Mouse (Mus musculus) liver, embryonic 11.5 days (tissue): ENCODE measurements around the gene Lrrc46. TPM values are rescaled to one million over a fixed set of nuclear protein-coding genes. Genes with fewer than 3 reads are reported as not detected.

ENCODE experiments used
- ATAC-seq: fragments of 200-750 bp; cut with Nextera tagmentation; replicated peaks from 2 replicates; pipeline ENCODE4 v1.8.0; 2017; ENCODE audit warnings: moderate number of reproducible peaks, mild to moderate bottlenecking, moderate TSS enrichment, moderate library complexity; ENCODE audit not compliant: low FRiP score
- DNase-seq: peaks from one replicate; pipeline ENCODE4 v3.0.0-alpha.2; 2017; ENCODE audit warnings: low spot score
- H3K27ac ChIP-seq: fragments of 300-500 bp; sonication (generic); 2 replicates; pipeline ENCODE4 v1.5.1; 2014; ENCODE audit warnings: mild to moderate bottlenecking, low read depth, low read length, control low read depth
- H3K27me3 ChIP-seq: fragments of 300-500 bp; sonication (generic); replicated peaks from 2 replicates; pipeline ENCODE4 v1.6.1; 2014; ENCODE audit warnings: low read length, mixed read lengths; ENCODE audit not compliant: control insufficient read depth, insufficient read depth
- H3K36me3 ChIP-seq: fragments of 300-500 bp; sonication (generic); 2 replicates; pipeline ENCODE4 v1.6.1; 2014; ENCODE audit warnings: mild to moderate bottlenecking, low read length, moderate library complexity, mixed read lengths; ENCODE audit not compliant: control insufficient read depth, insufficient read depth
- H3K4me1 ChIP-seq: fragments of 300-500 bp; sonication (generic); replicated peaks from 2 replicates; pipeline ENCODE4 v1.6.1; 2014; ENCODE audit warnings: low read length, mixed read lengths; ENCODE audit not compliant: control insufficient read depth, insufficient read depth
- H3K4me2 ChIP-seq: fragments of 300-500 bp; sonication (generic); 2 replicates; pipeline ENCODE4 v1.6.1; 2014; ENCODE audit warnings: mild to moderate bottlenecking, control low read depth, moderate library complexity
- H3K4me3 ChIP-seq: fragments of 300-500 bp; sonication (generic); 2 replicates; pipeline ENCODE4 v1.5.1; 2014; ENCODE audit warnings: low read depth, low read length, control low read depth
- H3K9ac ChIP-seq: fragments of 300-500 bp; sonication (generic); 2 replicates; pipeline ENCODE4 v1.6.1; 2014; ENCODE audit warnings: low read depth, low read length, control low read depth
- H3K9me3 ChIP-seq: fragments of 300-500 bp; sonication (generic); 2 replicates; pipeline ENCODE4 v1.6.1; 2016; ENCODE audit warnings: low read length, inconsistent platforms, mixed read lengths; ENCODE audit not compliant: control insufficient read depth
- WGBS: fragments of 180-500 bp; shearing (Covaris S2); extraction: QIAGEN DNeasy Blood & Tissue Kit; methylation state at CpG from one replicate; pipeline ENCODE4 v1.1.7; 2014; 5-methylcytosine and 5-hydroxymethylcytosine counted together
- microRNA-seq: library from miRNA; unstranded; fragments of <30 nt; microRNA quantifications from one replicate; pipeline ENCODE4, GENCODE M21; 2017; ENCODE audit warnings: borderline number of aligned reads
- polyA plus RNA-seq: library from polyadenylated mRNA; unstranded; fragments of >200 nt; fragmentation: Nextera tagmentation; extraction: Ambion mirVana; gene quantifications from 2 replicates; pipeline ENCODE4 v1.2.1, GENCODE M21; 2014

Gene Lrrc46
- polyA plus RNA-seq, 1 experiment from 2014 or later = 0.49 TPM

DNA sequence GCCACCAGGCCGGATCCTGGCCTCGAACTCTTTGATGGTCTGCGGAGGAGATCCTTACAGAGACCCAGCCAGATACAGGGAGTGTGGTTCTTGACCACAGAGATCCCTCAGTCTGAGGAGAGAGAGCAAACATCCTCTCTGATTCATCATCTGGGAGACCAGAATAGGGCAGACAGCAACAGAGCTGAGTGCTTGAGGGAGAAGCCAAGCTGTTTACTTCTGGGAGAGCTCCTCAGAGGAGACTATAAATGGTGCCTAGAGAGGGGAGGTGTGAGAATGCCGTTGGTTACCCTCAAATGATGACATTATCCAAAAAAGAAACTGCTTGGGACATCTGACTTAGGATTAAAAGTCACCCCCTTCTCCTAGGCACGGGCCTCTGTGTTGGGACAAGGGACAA is 49.7 kb downstream of the Lrrc46 start:
- no peak overlapping the region for H3K4me2 ChIP-seq
- 71% methylated on average over 5 of the region's 5 CpGs for WGBS
- H3K9ac ChIP-seq = no peak overlapping the region
- H3K27me3 ChIP-seq = peaks cover 38% of the 10 kb centered on the region
- no peak overlapping the region for H3K27ac ChIP-seq
- no peaks in the 10 kb centered on the region for H3K9me3 ChIP-seq
- H3K4me3 ChIP-seq = no peak overlapping the region
- no peak for DNase-seq
- H3K36me3 ChIP-seq = no peaks in the 10 kb centered on the region
- ATAC-seq = no peak
- peaks cover 28% of the 10 kb centered on the region for H3K4me1 ChIP-seq

DNA sequence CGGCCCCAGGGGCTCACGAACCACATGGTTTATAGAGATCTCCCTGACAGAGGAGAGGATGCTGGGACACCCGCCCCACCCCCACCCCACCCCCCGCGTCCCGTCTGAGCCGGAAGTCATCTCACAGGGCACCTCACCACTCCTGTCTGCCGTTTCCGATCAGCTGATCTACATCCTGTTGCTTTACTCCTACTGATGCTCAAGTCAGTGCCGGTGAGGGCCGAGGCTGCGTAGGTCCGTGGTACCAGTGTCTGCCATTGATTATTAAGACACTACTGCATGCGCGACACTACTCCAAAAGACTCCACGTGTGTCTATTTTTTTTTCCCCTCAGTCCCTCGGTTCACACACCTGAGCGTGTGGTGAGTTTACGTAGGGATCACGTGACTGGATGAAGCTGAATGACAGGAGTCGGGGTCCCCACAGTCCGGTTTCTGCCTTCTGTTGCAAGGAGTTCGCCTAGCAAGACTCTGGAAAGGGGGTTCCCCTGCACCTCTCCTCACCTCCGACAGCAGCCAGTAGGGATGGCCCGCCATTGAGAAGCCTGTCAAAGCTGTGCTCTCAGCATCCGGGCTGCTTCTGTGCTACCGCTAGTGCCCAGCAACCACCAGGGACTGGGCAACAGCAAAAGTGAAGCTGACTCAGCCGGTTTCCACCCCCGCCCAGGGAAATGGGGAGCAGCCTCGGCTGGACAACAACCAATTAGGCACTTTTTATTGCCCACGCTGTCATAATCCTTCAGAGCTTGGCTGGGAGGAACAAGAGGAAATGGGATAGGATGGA is 53.1 kb downstream of the Lrrc46 start:
- Histone ChIP-seq H3K4me2 (peak overlapping the region; percentile 51), H3K27me3 (peaks cover 50% of the 10 kb centered on the region), H3K4me1 (peaks cover 22% of the 10 kb centered on the region), H3K9ac (no peak overlapping the region), H3K27ac (no peak overlapping the region), H3K36me3 (no peaks in the 10 kb centered on the region), H3K4me3 (peak overlapping the region; percentile 21; the same call in 1 of the 2 replicates), H3K9me3 (no peaks in the 10 kb centered on the region)
- WGBS = 7% methylated on average over 31 of the region's 31 CpGs
- DNase-seq (no peak), ATAC-seq (no peak)

DNA sequence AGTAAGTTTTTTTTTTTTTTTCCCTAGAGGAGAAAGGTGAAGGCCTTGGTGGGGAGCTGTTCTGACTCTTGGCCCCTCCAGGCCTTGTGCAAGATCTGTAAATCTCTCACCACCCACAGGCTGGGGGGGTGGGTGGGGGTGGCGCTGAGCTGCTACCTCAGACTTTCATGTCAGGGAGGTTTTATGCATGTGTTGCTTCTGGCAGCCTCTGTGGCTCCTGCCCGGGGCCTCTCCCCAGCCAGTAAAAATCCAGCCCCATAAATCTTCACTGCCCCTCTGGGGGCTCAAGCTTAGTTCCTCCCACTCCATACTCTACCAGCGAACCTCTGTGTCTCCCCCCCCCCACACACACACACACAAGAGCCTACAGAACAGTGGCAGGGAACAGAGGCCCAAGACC is 54.7 kb downstream of the Lrrc46 start:
- ATAC-seq (no peak), DNase-seq (no peak)
- peaks cover 11% of the 10 kb centered on the region for H3K4me1 ChIP-seq
- H3K4me3 ChIP-seq = no peak overlapping the region
- no peak overlapping the region for H3K27ac ChIP-seq
- no peaks in the 10 kb centered on the region for H3K9me3 ChIP-seq
- WGBS = 35% methylated on average over 3 of the region's 3 CpGs
- H3K9ac ChIP-seq = no peak overlapping the region
- H3K4me2 ChIP-seq = no peak overlapping the region
- no peaks in the 10 kb centered on the region for H3K36me3 ChIP-seq
- peaks cover 46% of the 10 kb centered on the region for H3K27me3 ChIP-seq

DNA sequence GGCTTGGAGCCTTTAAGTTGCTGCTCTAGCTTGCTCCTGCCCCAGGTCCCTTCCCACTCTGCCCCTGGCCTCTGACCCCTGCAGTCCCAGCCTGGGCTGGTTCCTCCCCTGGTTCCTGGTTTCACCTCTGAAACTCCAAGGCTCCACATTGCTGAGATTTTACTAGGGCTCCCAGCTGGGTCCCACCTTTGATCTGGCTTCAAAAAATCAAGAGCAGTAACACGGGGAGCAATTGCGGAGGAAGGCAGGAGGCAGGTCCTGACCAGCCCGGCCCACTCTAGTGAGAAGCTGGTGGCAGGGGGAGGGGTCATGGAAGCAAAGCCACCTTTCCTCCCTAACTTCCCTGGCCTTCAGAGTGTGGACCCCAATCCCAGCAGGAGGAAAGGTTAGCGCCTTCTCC is 56.3 kb downstream of the Lrrc46 start:
- ATAC-seq = no peak
- Histone ChIP-seq H3K4me3 (no peak overlapping the region), H3K36me3 (no peaks in the 10 kb centered on the region), H3K27me3 (peaks cover 46% of the 10 kb centered on the region), H3K9me3 (no peaks in the 10 kb centered on the region), H3K27ac (no peak overlapping the region), H3K9ac (no peak overlapping the region), H3K4me1 (peaks cover 11% of the 10 kb centered on the region), H3K4me2 (no peak overlapping the region)
- 34% methylated on average over 4 of the region's 4 CpGs for WGBS
- no peak for DNase-seq

Small RNA genes within 50 kb of the gene (microRNA-seq; reads per million reads assigned to microRNA genes)
- gene Mir8103 = not detected

Other genes starting within 250 kb of the Lrrc46 start
- gene Nfe2l1, start 211.4 kb downstream of the Lrrc46 start, polyA plus RNA-seq = 27.6 and 28.9 TPM in 2 replicates
- 33.6 and 41.2 TPM in 2 replicates for gene Copz2, start 191.5 kb downstream of the Lrrc46 start, polyA plus RNA-seq
- gene Cdk5rap3, start 124.9 kb downstream of the Lrrc46 start, polyA plus RNA-seq = 69.6 and 71.3 TPM in 2 replicates
- 1.8 and 2.2 TPM in 2 replicates for gene Prr15l, start 113.3 kb downstream of the Lrrc46 start, polyA plus RNA-seq
- gene Pnpo, start 97.4 kb downstream of the Lrrc46 start, polyA plus RNA-seq = 206 and 226 TPM in 2 replicates
- gene Sp2, start 58.4 kb downstream of the Lrrc46 start, polyA plus RNA-seq = 18.3 and 18.9 TPM in 2 replicates
- 0.17 TPM in 1 of 2 replicates, not detected in the other for gene Sp6, start 28.0 kb downstream of the Lrrc46 start, polyA plus RNA-seq
- 16.4 and 17.6 TPM in 2 replicates for gene Scrn2, start 11.5 kb downstream of the Lrrc46 start, polyA plus RNA-seq
- 86.1 and 89.7 TPM in 2 replicates for gene Mrpl10, start 153 bp upstream of the Lrrc46 start, polyA plus RNA-seq
- 4.9 and 6.1 TPM in 2 replicates for gene Osbpl7, start 9.2 kb upstream of the Lrrc46 start, polyA plus RNA-seq
- not detected in 2 replicates for gene Tbx21, start 73.9 kb upstream of the Lrrc46 start, polyA plus RNA-seq
- gene Tbkbp1, start 110.1 kb upstream of the Lrrc46 start, polyA plus RNA-seq = 5.4 and 5.5 TPM in 2 replicates
- gene Kpnb1, start 146.5 kb upstream of the Lrrc46 start, polyA plus RNA-seq = 78.9 and 84.4 TPM in 2 replicates
- 52.1 and 60.2 TPM in 2 replicates for gene Npepps, start 239.2 kb upstream of the Lrrc46 start, polyA plus RNA-seq